In genomic region chr2:93772054-93772764, GRCm38 (mm10) we compare ENCODE assay signal across 9 mouse cellular contexts. TPM values are rescaled to one million over a fixed set of nuclear protein-coding genes. Genes with fewer than 3 reads are reported as not detected.
DNase-seq lines count a peak whose midpoint lies in the region; ATAC-seq and TF ChIP-seq lines count a peak whose summit lies in the region.
"Had no signal": no experiment of that assay in that cellular context is flagged by ENCODE, and none has a peak within 500 bp of the region (broad histone marks: within the 10 kb centered on the region; RNA-seq: fewer than 3 reads in every experiment).

No protein-coding gene starts in this region.

- H3K4me2 ChIP-seq in hindbrain, postnatal 0 days (ENCODE audit: low read depth, low read length): no peak overlapping the region
- H3K4me2 ChIP-seq in midbrain, embryonic 13.5 days (replicated peaks): no peak overlapping the region

- no peaks in the 10 kb centered on the region for H3K9me3 ChIP-seq in hindbrain, postnatal 0 days (ENCODE audit: low read length)
- no peaks in the 10 kb centered on the region for H3K9me3 ChIP-seq in midbrain, embryonic 13.5 days

- H3K36me3 ChIP-seq in kidney, adult 2 months (ENCODE audit: control insufficient read depth, insufficient read depth, low read length): no peaks in the 10 kb centered on the region
- H3K36me3 ChIP-seq in hindbrain, postnatal 0 days (ENCODE audit: insufficient read depth, low read length): no peaks in the 10 kb centered on the region
- H3K36me3 ChIP-seq in midbrain, embryonic 13.5 days: peaks cover 11% of the 10 kb centered on the region

- peak; percentile 47 for DNase-seq in kidney, postnatal 10 days
- DNase-seq in kidney, adult 2 months: no peak
- peak; percentile 25 for DNase-seq in c-Kit-negative CD71-positive TER-119-positive erythroid progenitor cells, embryonic 14.5 days (ENCODE audit: low read depth, low spot score)
- no peak for DNase-seq in hindbrain, postnatal 0 days (ENCODE audit: low spot score)
- DNase-seq in right cerebral cortex, postnatal 10 days (ENCODE audit: low spot score in 2 of 2): no peak
- no peak for DNase-seq in right cerebral cortex, postnatal 14 days
- no peak for DNase-seq in adrenal gland, postnatal 4 days (ENCODE audit: low spot score in 2 of 2)

- H3K9ac ChIP-seq in hindbrain, postnatal 0 days (replicated peaks; ENCODE audit: low read length): no peak overlapping the region
- H3K9ac ChIP-seq in midbrain, embryonic 13.5 days (replicated peaks): 0 out of 2 replicates have a peak overlapping the region, but pooled peaks have one; percentile 0

- WGBS in kidney, adult 2 months: 51% methylated on average over 16 of the region's 16 CpGs
- WGBS in hindbrain, postnatal 0 days: 48% methylated on average over 16 of the region's 16 CpGs
- WGBS in midbrain, embryonic 13.5 days: 46% methylated on average over 16 of the region's 16 CpGs

- H3K4me1 ChIP-seq in kidney, adult 2 months (ENCODE audit: control insufficient read depth, insufficient read depth, low read length): no peaks in the 10 kb centered on the region
- no peaks in the 10 kb centered on the region for H3K4me1 ChIP-seq in hindbrain, postnatal 0 days (ENCODE audit: insufficient read depth, low read length)
- H3K4me1 ChIP-seq in midbrain, embryonic 13.5 days (replicated peaks): peaks cover 20% of the 10 kb centered on the region

- H3K27ac ChIP-seq in kidney, adult 2 months (ENCODE audit: insufficient read depth, low read depth, low read length): no peak overlapping the region
- H3K27ac ChIP-seq in hindbrain, postnatal 0 days: no peak overlapping the region
- H3K27ac ChIP-seq in midbrain, embryonic 13.5 days: 0 out of 2 replicates have a peak overlapping the region, but pooled peaks have one; percentile 6

- TF ChIP-seq POLR2A in kidney, adult 2 months (IDR thresholded peaks at IDR 0.05; ENCODE audit: low read depth, low read length): no peak

- H3K27me3 ChIP-seq in kidney, adult 2 months (replicated peaks; ENCODE audit: control insufficient read depth, insufficient read depth, low read length): no peaks in the 10 kb centered on the region
- no peaks in the 10 kb centered on the region for H3K27me3 ChIP-seq in hindbrain, postnatal 0 days (ENCODE audit: insufficient read depth, low read length)
- no peaks in the 10 kb centered on the region for H3K27me3 ChIP-seq in midbrain, embryonic 13.5 days

- no peak for TF ChIP-seq CTCF in kidney, adult 2 months (conservative IDR thresholded peaks at IDR 0.05; ENCODE audit: insufficient read depth, insufficient read length, low read depth, low read length)
- no peak for TF ChIP-seq CTCF in hindbrain, postnatal 0 days (IDR thresholded peaks at IDR 0.05; ENCODE audit: low read depth)

- no peak overlapping the region for H3K4me3 ChIP-seq in kidney, adult 2 months (ENCODE audit: insufficient read depth, low read depth, low read length)
- no peak overlapping the region for H3K4me3 ChIP-seq in hindbrain, postnatal 0 days (ENCODE audit: low read length)
- no peak overlapping the region for H3K4me3 ChIP-seq in midbrain, embryonic 13.5 days (replicated peaks)
- H3K4me3 ChIP-seq: myocyte had no signal

- ATAC-seq in hindbrain, postnatal 0 days: peak; percentile 48; the same call in 1 of the 2 replicates
- ATAC-seq in midbrain, embryonic 13.5 days: peak; percentile 78

RNA-seq across cellular contexts. Expression of gene Ext2, which starts 50.2 kb away (rescaled TPM):
- polyA plus RNA-seq in kidney, adult 2 months (2012; rRNA removed): 46.5 and 50.7 TPM in 2 replicates
- total RNA-seq in hindbrain, postnatal 0 days (2014; rRNA removed): 34.9 and 37.8 TPM in 2 replicates
- 69.8 and 70.3 TPM in 2 replicates for polyA plus RNA-seq in hindbrain, postnatal 0 days (2015; fragmentation: Nextera tagmentation; extraction: Ambion mirVana)
- 57.6 and 69.1 TPM in 2 replicates for polyA plus RNA-seq in midbrain, embryonic 13.5 days (2015; fragmentation: Nextera tagmentation; extraction: Ambion mirVana)
- 100 to 1,000 TPM; 108 to 118 TPM for total RNA-seq in adrenal gland, postnatal 4 days (2021)

Comparison
In these comparisons a context has a peak if more than half of its experiments do, and no peak if none do; other contexts are left out.
1. DNase-seq: peak in kidney, postnatal 10 days (single experiment) and c-Kit-negative CD71-positive TER-119-positive erythroid progenitor cells, embryonic 14.5 days (single experiment); none in kidney, adult 2 months (single experiment), hindbrain, postnatal 0 days (single experiment), right cerebral cortex, postnatal 10 days (0 of 2), right cerebral cortex, postnatal 14 days (single experiment) and adrenal gland, postnatal 4 days (0 of 2).